Mouse (Mus musculus) liver, adult (tissue): ENCODE measurements around the gene Rpl4.

Source experiments
- GATA4 ChIP-seq: IDR thresholded peaks from 2 replicates; pipeline ENCODE4 v1.6.1; 2014; ENCODE audit warnings: mild to moderate bottlenecking, low read length; ENCODE audit not compliant: insufficient replicate concordance

Gene Rpl4

DNA sequence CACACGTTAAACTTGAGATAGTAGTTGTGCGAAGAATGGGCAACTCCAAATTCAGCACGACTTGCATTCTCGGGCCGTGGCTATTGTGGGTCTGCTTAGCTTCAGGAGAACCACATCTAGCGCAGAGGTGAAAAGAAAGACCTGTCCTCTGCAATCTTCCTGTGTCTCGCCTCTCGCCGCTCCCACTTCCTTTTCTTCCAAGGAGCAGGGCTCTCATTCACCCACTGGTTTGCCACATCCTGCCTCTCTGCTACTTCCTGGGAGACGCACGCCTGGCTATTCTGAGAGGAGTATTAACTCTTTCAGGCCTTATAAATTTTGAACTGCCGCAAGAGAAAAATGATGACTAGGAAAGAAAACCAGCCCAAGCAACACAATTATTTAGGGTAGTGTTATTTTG lies 54.6 kb downstream of the Rpl4 start:
- TF ChIP-seq GATA4: no peak
